Mouse (Mus musculus): ENCODE results near the gene Tiparp. TPM values are rescaled to one million over a fixed set of nuclear protein-coding genes. Genes with fewer than 3 reads are reported as not detected.

Gene Tiparp
- polyA plus RNA-seq, 1 experiment from 2014 or later, result 24.3 TPM

GRCm38 (mm10) chr3:65563926-65564624, 35.9 kb downstream of the Tiparp start:
- H3K4me2 ChIP-seq (ENCODE audit: low read depth, low read length), result no peak overlapping the region
- no peak overlapping the region for H3K4me3 ChIP-seq (ENCODE audit: low read length)
- H3K36me3 ChIP-seq (ENCODE audit: control insufficient read depth, insufficient read depth), result no peaks in the 10 kb centered on the region
- H3K27ac ChIP-seq (ENCODE audit: low read length), result no peak overlapping the region
- H3K9me3 ChIP-seq (replicated peaks; ENCODE audit: control insufficient read depth, low read length), result no peaks in the 10 kb centered on the region
- H3K9ac ChIP-seq (ENCODE audit: low read length), result no peak overlapping the region
- peaks cover 2% of the 10 kb centered on the region; the same call in 1 of the 2 replicates for H3K4me1 ChIP-seq (ENCODE audit: control insufficient read depth, insufficient read depth, low read length)
- no peak for ATAC-seq (replicated peaks; ENCODE audit: extremely low read depth, insufficient read depth, low FRiP score)
- 34% methylated on average over 6 of the region's 6 CpGs for WGBS
- no peaks in the 10 kb centered on the region for H3K27me3 ChIP-seq (ENCODE audit: control insufficient read depth, insufficient read depth, low read length)

DNA sequence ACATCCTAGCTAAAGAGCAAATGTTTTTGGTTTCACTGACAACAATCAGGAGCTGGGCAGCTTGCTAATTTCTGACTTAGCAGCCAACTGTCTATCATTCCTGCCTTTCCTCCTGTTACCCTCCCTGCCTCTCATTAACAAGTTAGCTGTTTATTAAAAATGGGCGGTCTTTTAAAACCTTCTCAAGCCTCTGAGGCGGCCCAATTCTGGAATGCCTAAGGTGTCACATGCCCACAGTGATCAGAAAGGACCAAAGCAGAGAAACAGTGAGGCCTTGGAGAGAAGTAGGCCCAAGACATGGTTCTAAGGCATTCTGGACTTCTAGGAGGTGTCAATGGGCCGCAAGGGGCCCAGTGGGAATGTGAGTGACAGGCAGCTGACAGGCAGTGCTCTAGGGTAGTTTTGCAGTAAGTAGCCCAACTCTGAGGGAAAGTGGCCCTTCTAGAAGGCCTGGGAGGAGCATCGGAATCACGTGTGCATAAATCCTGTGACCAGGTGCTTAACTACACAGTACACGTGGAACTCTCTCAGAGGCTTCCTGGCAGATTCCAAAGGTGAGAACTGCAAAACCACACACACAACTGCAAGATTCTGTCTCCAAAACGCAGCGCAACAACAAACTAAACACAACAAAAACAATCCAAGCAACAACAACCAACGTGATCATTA, 37.6 kb downstream of the Tiparp start:
- no peak overlapping the region for H3K9ac ChIP-seq (ENCODE audit: low read length)
- ATAC-seq (replicated peaks; ENCODE audit: extremely low read depth, insufficient read depth, low FRiP score), result no peak
- no peaks in the 10 kb centered on the region for H3K36me3 ChIP-seq (ENCODE audit: control insufficient read depth, insufficient read depth)
- H3K27ac ChIP-seq (ENCODE audit: low read length), result no peak overlapping the region
- H3K4me1 ChIP-seq (ENCODE audit: control insufficient read depth, insufficient read depth, low read length), result peaks cover 9% of the 10 kb centered on the region
- H3K4me2 ChIP-seq (ENCODE audit: low read depth, low read length), result no peak overlapping the region
- WGBS, result 71% methylated on average over 9 of the region's 9 CpGs
- H3K4me3 ChIP-seq (ENCODE audit: low read length), result no peak overlapping the region
- H3K27me3 ChIP-seq (ENCODE audit: control insufficient read depth, insufficient read depth, low read length), result no peaks in the 10 kb centered on the region
- no peaks in the 10 kb centered on the region for H3K9me3 ChIP-seq (replicated peaks; ENCODE audit: control insufficient read depth, low read length)

- no peaks in the 10 kb centered on the region for H3K27me3 ChIP-seq (ENCODE audit: control insufficient read depth, insufficient read depth, low read length)
- no peak overlapping the region for H3K27ac ChIP-seq (ENCODE audit: low read length)
- H3K4me2 ChIP-seq (ENCODE audit: low read depth, low read length), result no peak overlapping the region
- ATAC-seq (replicated peaks; ENCODE audit: extremely low read depth, insufficient read depth, low FRiP score), result no peak
- H3K36me3 ChIP-seq (ENCODE audit: control insufficient read depth, insufficient read depth), result no peaks in the 10 kb centered on the region
- H3K9ac ChIP-seq (ENCODE audit: low read length), result no peak overlapping the region
- no peaks in the 10 kb centered on the region for H3K9me3 ChIP-seq (replicated peaks; ENCODE audit: control insufficient read depth, low read length)
- no peak overlapping the region for H3K4me3 ChIP-seq (ENCODE audit: low read length)
- peaks cover 12% of the 10 kb centered on the region for H3K4me1 ChIP-seq (ENCODE audit: control insufficient read depth, insufficient read depth, low read length)
These were observed 41.7 kb downstream of the Tiparp start for GRCm38 (mm10) chr3:65569941-65570340.

DNA sequence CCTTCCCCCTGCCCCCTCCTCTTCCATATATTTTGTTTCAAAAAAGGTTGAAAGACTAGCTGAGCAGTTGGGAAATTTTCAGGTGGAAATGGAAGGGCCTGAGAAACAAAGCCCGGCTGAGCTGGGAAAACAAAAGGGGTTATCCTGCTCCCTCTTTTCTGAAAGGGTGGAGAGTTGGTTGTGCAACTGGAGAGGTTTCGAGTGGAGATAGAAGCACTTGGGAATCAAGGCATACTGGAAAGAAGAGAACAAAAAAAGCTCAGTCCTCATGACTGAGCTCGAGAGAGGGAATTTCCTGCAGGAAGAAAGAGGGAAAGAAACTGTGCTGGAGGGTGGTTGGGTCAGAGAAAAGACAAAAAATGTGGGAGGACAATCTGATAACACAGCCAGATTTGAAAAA, 45.3 kb downstream of the Tiparp start:
- H3K27me3 ChIP-seq (ENCODE audit: control insufficient read depth, insufficient read depth, low read length), result no peaks in the 10 kb centered on the region
- no peak overlapping the region for H3K27ac ChIP-seq (ENCODE audit: low read length)

DNA sequence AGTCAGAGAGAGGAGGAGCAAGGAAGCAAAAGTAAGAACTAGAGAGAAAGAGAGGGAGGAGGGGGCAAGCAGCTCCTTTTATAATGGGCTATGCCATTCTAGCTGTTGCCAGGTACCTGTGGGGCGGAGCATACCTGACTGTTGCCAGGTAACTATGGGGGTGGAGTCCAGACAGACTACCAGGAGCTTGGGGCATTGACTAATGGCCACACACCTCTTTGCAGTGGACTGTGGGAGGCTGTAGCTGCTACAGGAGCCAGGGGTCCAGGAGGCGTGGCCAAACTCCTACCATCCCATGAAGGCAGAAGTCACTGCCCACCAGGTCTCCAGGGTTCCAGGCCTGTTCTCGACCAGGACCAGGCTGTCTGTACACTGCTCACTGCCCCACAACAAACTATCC, 49.4 kb downstream of the Tiparp start:
- Histone ChIP-seq H3K4me2 (ENCODE audit: low read depth, low read length) (no peak overlapping the region), H3K27ac (ENCODE audit: low read length) (no peak overlapping the region), H3K9ac (ENCODE audit: low read length) (no peak overlapping the region), H3K27me3 (ENCODE audit: control insufficient read depth, insufficient read depth, low read length) (no peaks in the 10 kb centered on the region), H3K9me3 (replicated peaks; ENCODE audit: control insufficient read depth, low read length) (no peaks in the 10 kb centered on the region), H3K36me3 (ENCODE audit: control insufficient read depth, insufficient read depth) (no peaks in the 10 kb centered on the region), H3K4me1 (ENCODE audit: control insufficient read depth, insufficient read depth, low read length) (no peaks in the 10 kb centered on the region), H3K4me3 (ENCODE audit: low read length) (no peak overlapping the region)
- 77% methylated on average over 3 of the region's 3 CpGs for WGBS
- ATAC-seq (replicated peaks; ENCODE audit: extremely low read depth, insufficient read depth, low FRiP score), result no peak

More for the DNA sequence above, 45.3 kb downstream of the Tiparp start:
- ATAC-seq (replicated peaks; ENCODE audit: extremely low read depth, insufficient read depth, low FRiP score), result no peak
- Histone ChIP-seq H3K9ac (ENCODE audit: low read length) (no peak overlapping the region), H3K4me1 (ENCODE audit: control insufficient read depth, insufficient read depth, low read length) (peaks cover 12% of the 10 kb centered on the region), H3K9me3 (replicated peaks; ENCODE audit: control insufficient read depth, low read length) (no peaks in the 10 kb centered on the region), H3K4me3 (ENCODE audit: low read length) (no peak overlapping the region), H3K36me3 (ENCODE audit: control insufficient read depth, insufficient read depth) (no peaks in the 10 kb centered on the region), H3K4me2 (ENCODE audit: low read depth, low read length) (no peak overlapping the region)
- 64% methylated on average over 3 of the region's 3 CpGs for WGBS

DNA sequence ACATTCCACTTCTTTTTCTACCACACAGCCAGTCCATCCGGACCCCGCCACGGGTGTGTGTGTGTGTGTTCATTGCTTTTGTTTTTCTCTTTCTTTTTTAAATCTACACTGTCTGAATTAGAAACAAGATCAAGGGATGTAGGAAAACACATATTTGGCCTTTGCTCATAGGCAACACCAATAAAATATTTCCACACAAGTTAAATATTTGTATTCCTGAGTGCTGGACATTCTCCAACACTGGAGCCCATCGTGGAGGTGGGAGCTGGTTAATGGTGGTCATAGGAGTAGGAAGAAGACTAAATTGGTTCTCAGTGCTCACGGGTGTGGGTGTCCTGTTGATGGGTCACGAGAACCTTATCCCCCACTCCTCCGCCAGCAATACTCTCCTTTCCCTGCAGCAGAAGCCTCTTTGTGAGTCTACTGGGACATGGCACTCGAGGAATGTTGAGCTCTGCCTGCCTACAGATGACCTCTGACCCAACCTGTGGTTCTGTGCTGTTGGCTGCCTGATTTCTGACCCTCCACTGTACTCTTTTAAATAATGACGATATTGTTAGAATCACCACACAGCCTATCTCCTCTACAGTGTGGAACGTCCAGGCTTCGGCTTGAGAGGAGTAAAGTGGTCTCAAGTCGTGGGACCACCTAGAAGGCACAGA, 51.2 kb downstream of the Tiparp start:
- H3K27me3 ChIP-seq (ENCODE audit: control insufficient read depth, insufficient read depth, low read length), result no peaks in the 10 kb centered on the region
- no peaks in the 10 kb centered on the region for H3K36me3 ChIP-seq (ENCODE audit: control insufficient read depth, insufficient read depth)
- no peak overlapping the region for H3K4me2 ChIP-seq (ENCODE audit: low read depth, low read length)
- WGBS, result 67% methylated on average over 12 of the region's 12 CpGs
- H3K4me3 ChIP-seq (ENCODE audit: low read length), result no peak overlapping the region
- H3K9ac ChIP-seq (ENCODE audit: low read length), result no peak overlapping the region
- ATAC-seq (replicated peaks; ENCODE audit: extremely low read depth, insufficient read depth, low FRiP score), result no peak
- no peak overlapping the region for H3K27ac ChIP-seq (ENCODE audit: low read length)
- no peaks in the 10 kb centered on the region for H3K9me3 ChIP-seq (replicated peaks; ENCODE audit: control insufficient read depth, low read length)
- H3K4me1 ChIP-seq (ENCODE audit: control insufficient read depth, insufficient read depth, low read length), result no peaks in the 10 kb centered on the region

- Histone ChIP-seq H3K4me2 (ENCODE audit: low read depth, low read length) (no peak overlapping the region), H3K4me1 (ENCODE audit: control insufficient read depth, insufficient read depth, low read length) (no peaks in the 10 kb centered on the region), H3K9me3 (replicated peaks; ENCODE audit: control insufficient read depth, low read length) (no peaks in the 10 kb centered on the region), H3K27me3 (ENCODE audit: control insufficient read depth, insufficient read depth, low read length) (no peaks in the 10 kb centered on the region), H3K27ac (ENCODE audit: low read length) (no peak overlapping the region), H3K9ac (ENCODE audit: low read length) (no peak overlapping the region), H3K4me3 (ENCODE audit: low read length) (no peak overlapping the region), H3K36me3 (ENCODE audit: control insufficient read depth, insufficient read depth) (no peaks in the 10 kb centered on the region)
- ATAC-seq (replicated peaks; ENCODE audit: extremely low read depth, insufficient read depth, low FRiP score), result no peak
- 38% methylated on average over 4 of the region's 4 CpGs for WGBS
These were observed 53.4 kb downstream of the Tiparp start for GRCm38 (mm10) chr3:65581596-65581995.

DNA sequence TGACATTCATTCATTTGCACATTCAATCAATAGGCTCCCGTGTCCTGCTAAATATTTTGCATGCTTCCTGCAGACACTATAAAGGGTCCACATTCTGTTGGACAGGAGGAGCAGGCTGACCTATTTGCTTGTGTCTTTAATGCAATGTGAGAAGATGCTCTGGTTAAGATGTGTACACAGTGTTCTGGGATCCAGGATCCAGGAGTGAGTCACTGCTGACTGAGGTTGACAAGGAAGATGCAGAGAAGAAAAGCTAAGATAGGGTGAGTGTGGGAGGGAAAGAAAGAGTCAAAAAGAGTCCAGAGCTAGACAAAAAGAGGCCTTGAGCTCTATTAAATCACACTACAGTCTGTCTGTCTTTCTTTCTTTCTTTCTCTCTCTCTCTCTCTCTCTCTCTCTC, 56.1 kb downstream of the Tiparp start:
- Histone ChIP-seq H3K4me2 (ENCODE audit: low read depth, low read length) (no peak overlapping the region), H3K9me3 (replicated peaks; ENCODE audit: control insufficient read depth, low read length) (no peaks in the 10 kb centered on the region), H3K27me3 (ENCODE audit: control insufficient read depth, insufficient read depth, low read length) (no peaks in the 10 kb centered on the region), H3K4me1 (ENCODE audit: control insufficient read depth, insufficient read depth, low read length) (no peaks in the 10 kb centered on the region), H3K27ac (ENCODE audit: low read length) (no peak overlapping the region), H3K9ac (ENCODE audit: low read length) (no peak overlapping the region), H3K4me3 (ENCODE audit: low read length) (no peak overlapping the region), H3K36me3 (ENCODE audit: control insufficient read depth, insufficient read depth) (no peaks in the 10 kb centered on the region)
- 75% methylated on average over 1 of the region's 1 CpGs for WGBS
- no peak for ATAC-seq (replicated peaks; ENCODE audit: extremely low read depth, insufficient read depth, low FRiP score)

- Histone ChIP-seq H3K4me1 (ENCODE audit: control insufficient read depth, insufficient read depth, low read length) (no peaks in the 10 kb centered on the region), H3K9ac (ENCODE audit: low read length) (no peak overlapping the region), H3K4me3 (ENCODE audit: low read length) (no peak overlapping the region), H3K27me3 (ENCODE audit: control insufficient read depth, insufficient read depth, low read length) (no peaks in the 10 kb centered on the region), H3K27ac (ENCODE audit: low read length) (no peak overlapping the region), H3K9me3 (replicated peaks; ENCODE audit: control insufficient read depth, low read length) (no peaks in the 10 kb centered on the region), H3K4me2 (ENCODE audit: low read depth, low read length) (no peak overlapping the region), H3K36me3 (ENCODE audit: control insufficient read depth, insufficient read depth) (no peaks in the 10 kb centered on the region)
- WGBS, result 76% methylated on average over 8 of the region's 8 CpGs
- no peak for ATAC-seq (replicated peaks; ENCODE audit: extremely low read depth, insufficient read depth, low FRiP score)
These were observed 57.1 kb downstream of the Tiparp start for GRCm38 (mm10) chr3:65585291-65585690.
